Mouse (Mus musculus) yolk sac, embryonic 10.5 days (tissue): ENCODE measurements around the gene Osbpl3.
A peak's percentile ranks its signal among the peaks of the same experiment; 100 is the strongest.

Experiments
- DNase-seq: peaks from one replicate; pipeline ENCODE4 v3.0.0-alpha.2; 2017; ENCODE audit warnings: low spot score

Gene Osbpl3

GRCm38 (mm10) chr6:50402872-50403271, 53.1 kb downstream of the Osbpl3 start:
- DNase-seq: no peak

- no peak for DNase-seq
Measured at GRCm38 (mm10) chr6:50400234-50400633, 55.8 kb downstream of the Osbpl3 start.

GRCm38 (mm10) chr6:50399427-50400195, 56.4 kb downstream of the Osbpl3 start:
- DNase-seq: peak; percentile 25

- DNase-seq: peak; percentile 71
Measured at GRCm38 (mm10) chr6:50398324-50398723, 57.7 kb downstream of the Osbpl3 start.

GRCm38 (mm10) chr6:50397116-50397515, 58.9 kb downstream of the Osbpl3 start:
- DNase-seq: no peak

- DNase-seq: no peak
Measured at GRCm38 (mm10) chr6:50395641-50396312, 60.2 kb downstream of the Osbpl3 start.

GRCm38 (mm10) chr6:50394432-50394831, 61.6 kb downstream of the Osbpl3 start:
- no peak for DNase-seq

- no peak for DNase-seq
Measured at GRCm38 (mm10) chr6:50393960-50394359, 62.0 kb downstream of the Osbpl3 start.

- DNase-seq: no peak
Measured at GRCm38 (mm10) chr6:50391951-50392350, 64.0 kb downstream of the Osbpl3 start.

GRCm38 (mm10) chr6:50390313-50390712, 65.7 kb downstream of the Osbpl3 start:
- DNase-seq: peak; percentile 58

- DNase-seq: no peak
Measured at GRCm38 (mm10) chr6:50387629-50388028, 68.4 kb downstream of the Osbpl3 start.

- no peak for DNase-seq
Measured at GRCm38 (mm10) chr6:50386497-50386896, 69.5 kb downstream of the Osbpl3 start.

GRCm38 (mm10) chr6:50385451-50386013, 70.5 kb downstream of the Osbpl3 start:
- no peak for DNase-seq

- DNase-seq: no peak
Measured at GRCm38 (mm10) chr6:50382711-50383110, 73.3 kb downstream of the Osbpl3 start.

- DNase-seq: no peak
Measured at GRCm38 (mm10) chr6:50382196-50382595, 73.8 kb downstream of the Osbpl3 start.

GRCm38 (mm10) chr6:50381504-50382091, 74.4 kb downstream of the Osbpl3 start:
- DNase-seq: no peak

GRCm38 (mm10) chr6:50379740-50380139, 76.3 kb downstream of the Osbpl3 start:
- no peak for DNase-seq

GRCm38 (mm10) chr6:50379136-50379535, 76.9 kb downstream of the Osbpl3 start:
- no peak for DNase-seq

- peak; percentile 66 for DNase-seq
Measured at GRCm38 (mm10) chr6:50377742-50378720, 78.0 kb downstream of the Osbpl3 start.

- DNase-seq: no peak
Measured at GRCm38 (mm10) chr6:50376684-50377083, 79.3 kb downstream of the Osbpl3 start.
